Mouse (Mus musculus) liver, adult 2 months (tissue): ENCODE measurements around the gene Lpcat1. TPM values are rescaled to one million over a fixed set of nuclear protein-coding genes. Genes with fewer than 3 reads are reported as not detected.

Experiments
- DNase-seq: peaks from one replicate; pipeline ENCODE4 v3.0.0-alpha.2; 2011; ENCODE audit warnings: low read depth, low spot score; ENCODE audit errors: extremely low read depth
- H3K27ac ChIP-seq: fragments of 200-500 bp; replicated peaks from 2 replicates; pipeline ENCODE4 v1.5.1; 2012; ENCODE audit warnings: low read depth, mild to moderate bottlenecking, control low read depth, inconsistent platforms, low read length; ENCODE audit not compliant: insufficient read depth
- H3K27me3 ChIP-seq: fragments of 200-500 bp; 2 replicates; pipeline ENCODE4 v1.6.1; 2012; ENCODE audit warnings: mild to moderate bottlenecking, moderate library complexity, low read length, inconsistent platforms; ENCODE audit not compliant: control insufficient read depth, insufficient read depth
- H3K36me3 ChIP-seq: fragments of 200-500 bp; 2 replicates; pipeline ENCODE4 v1.6.1; 2012; ENCODE audit warnings: low read length, inconsistent platforms; ENCODE audit not compliant: control insufficient read depth, insufficient read depth
- H3K4me1 ChIP-seq: fragments of 200-500 bp; 2 replicates; pipeline ENCODE4 v1.6.1; 2011; ENCODE audit warnings: low read length; ENCODE audit not compliant: control insufficient read depth, insufficient read depth
- H3K4me3 ChIP-seq: fragments of 200-500 bp; 2 replicates; pipeline ENCODE4 v1.5.1; 2011; ENCODE audit warnings: low read depth, mild to moderate bottlenecking, control low read depth, low read length, moderate library complexity; ENCODE audit not compliant: insufficient read depth
- H3K79me2 ChIP-seq: fragments of 200-500 bp; 2 replicates; pipeline ENCODE4 v1.6.1; 2012; ENCODE audit warnings: inconsistent platforms, mild to moderate bottlenecking, low read length, moderate library complexity; ENCODE audit not compliant: control insufficient read depth, insufficient read depth
- H3K9ac ChIP-seq: fragments of 200-500 bp; 2 replicates; pipeline ENCODE4 v1.6.1; 2012; ENCODE audit warnings: low read depth, mild to moderate bottlenecking, control low read depth, inconsistent platforms, low read length
- CTCF ChIP-seq: fragments of 200-500 bp; IDR thresholded peaks from 2 replicates; pipeline ENCODE4 v1.5.1; 2011; ENCODE audit warnings: low read depth, low read length, control low read depth
- POLR2A ChIP-seq: fragments of 200-500 bp; IDR thresholded peaks from 2 replicates; pipeline ENCODE4 v1.6.1; 2011; ENCODE audit warnings: low read length, control low read depth; ENCODE audit not compliant: insufficient read depth; ENCODE audit errors: extremely low read depth
- WGBS: fragments of 180-500 bp; shearing (Covaris S2); methylation state at CpG from one replicate; pipeline ENCODE4 v1.1.7; 2018; 5-methylcytosine and 5-hydroxymethylcytosine counted together
- polyA plus RNA-seq: library from polyadenylated mRNA; depleted of rRNA; stranded (reverse); fragments of >200 nt; gene quantifications from 2 replicates; pipeline ENCODE4 v1.2.3, GENCODE M21; 2012
- total RNA-seq: library from RNA; depleted of rRNA; stranded (reverse); fragments of >200 nt; gene quantifications from 2 replicates; pipeline ENCODE4 v1.2.3, GENCODE M21; 2014

Gene Lpcat1
- total and polyA plus RNA-seq, 2 experiments: 2.2 to 2.8 TPM

GRCm38 (mm10) chr13:73425839-73426490 is 41.0 kb upstream of the Lpcat1 start:
- no peak for TF ChIP-seq POLR2A
- peak; percentile 95 for TF ChIP-seq CTCF
- DNase-seq: peak; percentile 20
- Histone ChIP-seq H3K27ac (no peak overlapping the region), H3K79me2 (no peaks in the 10 kb centered on the region), H3K4me1 (no peaks in the 10 kb centered on the region), H3K4me3 (no peak overlapping the region), H3K9ac (no peak overlapping the region), H3K27me3 (no peaks in the 10 kb centered on the region), H3K36me3 (no peaks in the 10 kb centered on the region)
- 14% methylated on average over 11 of the region's 11 CpGs for WGBS

- WGBS: 84% methylated on average over 4 of the region's 4 CpGs
- TF ChIP-seq POLR2A: no peak
- no peak for TF ChIP-seq CTCF
- Histone ChIP-seq H3K9ac (no peak overlapping the region), H3K36me3 (no peaks in the 10 kb centered on the region), H3K4me3 (no peak overlapping the region), H3K4me1 (no peaks in the 10 kb centered on the region), H3K27ac (no peak overlapping the region), H3K27me3 (no peaks in the 10 kb centered on the region), H3K79me2 (no peaks in the 10 kb centered on the region)
- no peak for DNase-seq
Observed at GRCm38 (mm10) chr13:73426587-73426986, 40.4 kb upstream of the Lpcat1 start.

GRCm38 (mm10) chr13:73429605-73430321 is 37.2 kb upstream of the Lpcat1 start:
- H3K36me3 ChIP-seq: no peaks in the 10 kb centered on the region
- no peak overlapping the region for H3K4me3 ChIP-seq
- WGBS: 75% methylated on average over 6 of the region's 6 CpGs
- DNase-seq: no peak
- TF ChIP-seq POLR2A: no peak
- no peak for TF ChIP-seq CTCF
- H3K9ac ChIP-seq: no peak overlapping the region
- no peaks in the 10 kb centered on the region for H3K4me1 ChIP-seq
- no peaks in the 10 kb centered on the region for H3K27me3 ChIP-seq
- H3K27ac ChIP-seq: no peak overlapping the region
- no peaks in the 10 kb centered on the region for H3K79me2 ChIP-seq

GRCm38 (mm10) chr13:73432466-73433149 is 34.4 kb upstream of the Lpcat1 start:
- Histone ChIP-seq H3K27me3 (no peaks in the 10 kb centered on the region), H3K9ac (no peak overlapping the region), H3K4me3 (no peak overlapping the region), H3K36me3 (no peaks in the 10 kb centered on the region), H3K4me1 (no peaks in the 10 kb centered on the region), H3K27ac (no peak overlapping the region), H3K79me2 (no peaks in the 10 kb centered on the region)
- 78% methylated on average over 7 of the region's 7 CpGs for WGBS
- TF ChIP-seq CTCF: no peak
- no peak for DNase-seq

- Histone ChIP-seq H3K27ac (no peak overlapping the region), H3K4me3 (no peak overlapping the region), H3K36me3 (no peaks in the 10 kb centered on the region), H3K4me1 (no peaks in the 10 kb centered on the region), H3K79me2 (no peaks in the 10 kb centered on the region), H3K27me3 (no peaks in the 10 kb centered on the region), H3K9ac (no peak overlapping the region)
- no peak for DNase-seq
- 70% methylated on average over 15 of the region's 15 CpGs for WGBS
- TF ChIP-seq POLR2A (no peak), CTCF (no peak)
Observed at GRCm38 (mm10) chr13:73433681-73434535, 33.1 kb upstream of the Lpcat1 start.
